Mouse (Mus musculus): ENCODE results near the gene Yod1. TPM values are rescaled to one million over a fixed set of nuclear protein-coding genes. Genes with fewer than 3 reads are reported as not detected.

The Yod1 gene
- polyA plus RNA-seq, 1 experiment from 2014 or later = 20.3 TPM

- Histone ChIP-seq H3K27me3 (ENCODE audit: insufficient read depth, low read length) (no peaks in the 10 kb centered on the region), H3K36me3 (replicated peaks; ENCODE audit: insufficient read depth, low read length) (no peaks in the 10 kb centered on the region), H3K9ac (replicated peaks) (no peak overlapping the region), H3K4me2 (ENCODE audit: low read depth, low read length) (no peak overlapping the region), H3K9me3 (ENCODE audit: low read length) (no peaks in the 10 kb centered on the region), H3K4me3 (ENCODE audit: low read depth, low read length) (no peak overlapping the region), H3K27ac (ENCODE audit: low read depth) (peak overlapping the region; percentile 62), H3K4me1 (ENCODE audit: insufficient read depth) (peaks cover 7% of the 10 kb centered on the region; the same call in 1 of the 2 replicates)
- peak; percentile 68 for TF ChIP-seq EP300 (IDR thresholded peaks at IDR 0.05; ENCODE audit: low read depth)
- no peak for TF ChIP-seq CTCF (IDR thresholded peaks at IDR 0.05; ENCODE audit: low read depth)
- peak; percentile 35; the same call in 1 of the 2 replicates for ATAC-seq
- DNase-seq = no peak
- WGBS (ENCODE audit: insufficient replicate concordance) = 44% methylated on average over 1 of the region's 1 CpGs
Measured at GRCm38 (mm10) chr1:130761597-130761996, 44.5 kb downstream of the Yod1 start.

- no peak for TF ChIP-seq CTCF (IDR thresholded peaks at IDR 0.05; ENCODE audit: low read depth)
- no peak for TF ChIP-seq EP300 (IDR thresholded peaks at IDR 0.05; ENCODE audit: low read depth)
- peaks cover 7% of the 10 kb centered on the region; the same call in 1 of the 2 replicates for H3K4me1 ChIP-seq (ENCODE audit: insufficient read depth)
- H3K27ac ChIP-seq (ENCODE audit: low read depth) = peak overlapping the region; percentile 55
- no peaks in the 10 kb centered on the region for H3K27me3 ChIP-seq (ENCODE audit: insufficient read depth, low read length)
- no peak overlapping the region for H3K4me3 ChIP-seq (ENCODE audit: low read depth, low read length)
- ATAC-seq (no peak), DNase-seq (no peak)
- H3K36me3 ChIP-seq (replicated peaks; ENCODE audit: insufficient read depth, low read length) = no peaks in the 10 kb centered on the region
- 81% methylated on average over 3 of the region's 3 CpGs for WGBS (ENCODE audit: insufficient replicate concordance)
- no peak overlapping the region for H3K9ac ChIP-seq (replicated peaks)
- no peak overlapping the region for H3K4me2 ChIP-seq (ENCODE audit: low read depth, low read length)
- H3K9me3 ChIP-seq (ENCODE audit: low read length) = no peaks in the 10 kb centered on the region
Measured at GRCm38 (mm10) chr1:130762045-130762760, 45.1 kb downstream of the Yod1 start.

DNA sequence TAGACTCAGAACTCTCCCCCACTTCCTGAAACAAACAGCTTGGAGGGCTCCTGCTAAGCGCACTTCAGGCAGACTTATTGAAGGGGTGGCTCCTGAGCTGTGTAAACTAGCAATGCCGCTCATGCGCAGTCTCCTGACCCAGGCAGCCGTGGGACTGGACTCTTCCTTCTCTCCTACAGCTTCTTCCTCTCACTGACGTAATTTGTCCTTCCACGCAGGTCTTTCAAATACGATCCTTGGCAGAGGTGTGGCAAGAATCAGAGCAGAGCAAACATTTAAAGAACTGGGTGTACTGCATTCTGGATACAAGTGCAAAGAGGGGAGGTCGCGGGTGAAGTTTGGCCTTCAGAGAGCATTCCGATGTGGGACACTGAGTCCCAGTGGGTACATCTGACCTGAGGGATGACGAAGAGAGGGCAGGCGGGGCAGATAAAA lies 46.9 kb downstream of the Yod1 start:
- ATAC-seq (peak; percentile 94), DNase-seq (peak; percentile 58)
- Histone ChIP-seq H3K27me3 (ENCODE audit: insufficient read depth, low read length) (no peaks in the 10 kb centered on the region), H3K27ac (ENCODE audit: low read depth) (peak overlapping the region; percentile 45; the same call in 1 of the 2 replicates), H3K4me3 (ENCODE audit: low read depth, low read length) (no peak overlapping the region), H3K36me3 (replicated peaks; ENCODE audit: insufficient read depth, low read length) (no peaks in the 10 kb centered on the region), H3K4me2 (ENCODE audit: low read depth, low read length) (no peak overlapping the region), H3K9me3 (ENCODE audit: low read length) (no peaks in the 10 kb centered on the region), H3K9ac (replicated peaks) (no peak overlapping the region; the same call in 1 of the 2 replicates), H3K4me1 (ENCODE audit: insufficient read depth) (peaks cover 7% of the 10 kb centered on the region; the same call in 1 of the 2 replicates)
- whole genome bisulfite sequencing (ENCODE audit: insufficient replicate concordance) = 60% methylated on average over 12 of the region's 12 CpGs
- peak; percentile 90 for TF ChIP-seq EP300 (IDR thresholded peaks at IDR 0.05; ENCODE audit: low read depth)
- TF ChIP-seq CTCF (IDR thresholded peaks at IDR 0.05; ENCODE audit: low read depth) = no peak

GRCm38 (mm10) chr1:130767066-130767465 lies 49.9 kb downstream of the Yod1 start:
- Histone ChIP-seq H3K27ac (ENCODE audit: low read depth) (no peak overlapping the region), H3K9ac (replicated peaks) (no peak overlapping the region), H3K27me3 (ENCODE audit: insufficient read depth, low read length) (no peaks in the 10 kb centered on the region), H3K9me3 (ENCODE audit: low read length) (no peaks in the 10 kb centered on the region), H3K36me3 (replicated peaks; ENCODE audit: insufficient read depth, low read length) (no peaks in the 10 kb centered on the region), H3K4me3 (ENCODE audit: low read depth, low read length) (no peak overlapping the region), H3K4me1 (ENCODE audit: insufficient read depth) (peaks cover 1% of the 10 kb centered on the region; the same call in 1 of the 2 replicates), H3K4me2 (ENCODE audit: low read depth, low read length) (no peak overlapping the region)
- WGBS (ENCODE audit: insufficient replicate concordance) = 71% methylated on average over 5 of the region's 5 CpGs
- no peak for ATAC-seq
- TF ChIP-seq EP300 (IDR thresholded peaks at IDR 0.05; ENCODE audit: low read depth) = no peak
- no peak for TF ChIP-seq CTCF (IDR thresholded peaks at IDR 0.05; ENCODE audit: low read depth)
- no peak for DNase-seq

DNA sequence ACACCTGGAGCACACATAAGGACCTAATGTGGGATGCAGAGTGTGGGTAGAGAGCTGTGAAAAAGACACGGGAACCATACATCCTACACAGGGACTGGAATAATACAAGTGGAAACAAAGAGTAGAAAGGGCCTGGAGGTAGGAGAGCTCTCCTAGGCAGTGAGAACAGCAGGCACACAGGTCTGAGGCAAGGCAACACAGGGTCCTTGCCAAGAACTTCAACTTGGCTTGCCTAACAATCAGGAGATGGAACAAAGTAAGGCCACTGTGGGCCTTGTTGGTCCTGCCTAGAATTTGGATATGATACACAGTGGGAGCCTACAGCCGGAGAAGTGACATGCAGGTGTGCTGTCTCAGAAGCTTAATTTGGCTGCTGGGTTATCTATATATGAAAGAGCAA lies 52.8 kb downstream of the Yod1 start:
- Histone ChIP-seq H3K9ac (replicated peaks) (no peak overlapping the region), H3K4me3 (ENCODE audit: low read depth, low read length) (no peak overlapping the region), H3K36me3 (replicated peaks; ENCODE audit: insufficient read depth, low read length) (no peaks in the 10 kb centered on the region), H3K4me2 (ENCODE audit: low read depth, low read length) (no peak overlapping the region), H3K27ac (ENCODE audit: low read depth) (no peak overlapping the region), H3K27me3 (ENCODE audit: insufficient read depth, low read length) (no peaks in the 10 kb centered on the region), H3K9me3 (ENCODE audit: low read length) (no peaks in the 10 kb centered on the region), H3K4me1 (ENCODE audit: insufficient read depth) (no peaks in the 10 kb centered on the region)
- WGBS (ENCODE audit: insufficient replicate concordance) = 88% methylated on average over 2 of the region's 2 CpGs
- no peak for ATAC-seq
- DNase-seq = no peak
- TF ChIP-seq EP300 (IDR thresholded peaks at IDR 0.05; ENCODE audit: low read depth) (no peak), CTCF (IDR thresholded peaks at IDR 0.05; ENCODE audit: low read depth) (no peak)

DNA sequence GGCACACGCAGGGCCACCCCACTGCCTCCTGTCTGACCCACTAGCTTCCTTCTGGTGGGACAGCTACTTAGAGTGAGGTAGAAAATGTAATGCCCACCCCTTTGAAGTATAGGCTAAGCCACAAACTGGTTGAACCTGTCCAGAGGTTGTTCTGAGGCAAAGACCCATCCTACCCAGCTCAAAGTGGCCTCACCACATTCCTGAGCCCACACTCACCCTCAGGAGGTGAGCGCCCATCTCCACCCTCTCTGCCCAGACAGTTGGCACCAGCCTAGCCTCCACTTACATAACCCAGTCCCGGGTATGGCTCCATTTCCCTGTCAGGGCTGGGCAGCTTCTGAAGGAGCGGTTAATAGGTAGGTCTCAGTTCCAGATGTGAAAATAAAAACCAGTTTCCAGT lies 53.4 kb downstream of the Yod1 start:
- H3K27me3 ChIP-seq (ENCODE audit: insufficient read depth, low read length) = no peaks in the 10 kb centered on the region
- H3K36me3 ChIP-seq (replicated peaks; ENCODE audit: insufficient read depth, low read length) = no peaks in the 10 kb centered on the region
- ATAC-seq (no peak), DNase-seq (no peak)
- H3K27ac ChIP-seq (ENCODE audit: low read depth) = no peak overlapping the region
- H3K9me3 ChIP-seq (ENCODE audit: low read length) = no peaks in the 10 kb centered on the region
- no peak overlapping the region for H3K4me2 ChIP-seq (ENCODE audit: low read depth, low read length)
- no peak overlapping the region for H3K9ac ChIP-seq (replicated peaks)
- no peaks in the 10 kb centered on the region for H3K4me1 ChIP-seq (ENCODE audit: insufficient read depth)
- TF ChIP-seq EP300 (IDR thresholded peaks at IDR 0.05; ENCODE audit: low read depth) = no peak
- no peak for TF ChIP-seq CTCF (IDR thresholded peaks at IDR 0.05; ENCODE audit: low read depth)
- no peak overlapping the region for H3K4me3 ChIP-seq (ENCODE audit: low read depth, low read length)
- WGBS (ENCODE audit: insufficient replicate concordance) = 83% methylated on average over 4 of the region's 4 CpGs
